Mouse (Mus musculus) CH12.LX (cell line): ENCODE data around the gene Trappc11. TPM values are rescaled to one million over a fixed set of nuclear protein-coding genes. Genes with fewer than 3 reads are reported as not detected.

Experiments
- DNase-seq: peaks from one replicate; pipeline ENCODE4 v3.0.0-alpha.2; 2013; ENCODE audit errors: extremely low read depth
- H3K27ac ChIP-seq: 2 replicates; pipeline ENCODE4 v1.5.1; 2012; ENCODE audit warnings: low read depth, mild to moderate bottlenecking, control low read depth, moderate library complexity; ENCODE audit not compliant: insufficient read depth
- H3K27me3 ChIP-seq: replicated peaks from 2 replicates; pipeline ENCODE3; 2012; ENCODE audit warnings: inconsistent platforms
- H3K36me3 ChIP-seq, 2 experiments: replicated peaks in 1 of 2; 2 replicates each; pipeline versions ENCODE3 to v1.6.1; 2012; ENCODE audit warnings: inconsistent platforms in 1 of 2, low read length in 1 of 2, mild to moderate bottlenecking in 1 of 2, mixed read lengths in 1 of 2, moderate library complexity in 1 of 2; ENCODE audit not compliant: control insufficient read depth in 1 of 2, insufficient read depth in 1 of 2
- H3K4me1 ChIP-seq, 2 experiments: 2 replicates each; pipeline ENCODE4 v1.6.1; 2012; ENCODE audit warnings: inconsistent platforms in 1 of 2, moderate library complexity in 1 of 2; ENCODE audit not compliant: insufficient read depth in 2 of 2, control insufficient read depth in 1 of 2
- H3K4me2 ChIP-seq: 2 replicates; pipeline ENCODE4 v1.6.1; 2012; ENCODE audit warnings: low read depth, mild to moderate bottlenecking, control low read depth; ENCODE audit not compliant: poor library complexity, insufficient read depth, severe bottlenecking
- H3K4me3 ChIP-seq, 3 experiments: fragments of 150-350 bp in 1 of 3; sonication (generic) in 1 of 3; replicated peaks in 1 of 3; 2 replicates each; pipeline versions ENCODE3 to v1.5.1; 2011 to 2012; ENCODE audit warnings: low read depth in 2 of 3, low read length in 2 of 3, mild to moderate bottlenecking in 2 of 3, moderate library complexity in 2 of 3, control low read depth in 1 of 3, improper control_type of control experiment in 1 of 3, inconsistent platforms in 1 of 3, mixed read lengths in 1 of 3; ENCODE audit not compliant: poor library complexity in 1 of 3
- H3K79me2 ChIP-seq: replicated peaks from 2 replicates; pipeline ENCODE4 v1.6.1; 2012; ENCODE audit warnings: mild to moderate bottlenecking, moderate library complexity; ENCODE audit not compliant: control insufficient read depth, poor library complexity, insufficient read depth, severe bottlenecking; ENCODE audit errors: extremely low read depth
- H3K9ac ChIP-seq: 2 replicates; pipeline ENCODE4 v1.6.1; 2012; ENCODE audit warnings: low read depth, mild to moderate bottlenecking, control low read depth, moderate library complexity; ENCODE audit not compliant: insufficient read depth
- H3K9me3 ChIP-seq: replicated peaks from 2 replicates; pipeline ENCODE3; 2012; ENCODE audit warnings: low read length, inconsistent platforms, mixed read lengths
- BHLHE40 ChIP-seq: IDR thresholded peaks from 2 replicates; pipeline ENCODE4 v1.6.1; 2011; ENCODE audit warnings: mild to moderate bottlenecking, low read depth, low read length, improper control_type of control experiment
- CHD1 ChIP-seq: IDR thresholded peaks from 2 replicates; pipeline ENCODE4 v1.6.1; 2012; ENCODE audit warnings: low read depth, low read length, improper control_type of control experiment, inconsistent platforms
- CHD2 ChIP-seq: IDR thresholded peaks from 2 replicates; pipeline ENCODE4 v1.6.1; 2011; ENCODE audit warnings: low read length, improper control_type of control experiment
- ELF1 ChIP-seq: IDR thresholded peaks from 2 replicates; pipeline ENCODE4 v1.6.1; 2014; ENCODE audit warnings: low read depth, mild to moderate bottlenecking, inconsistent platforms, low read length, improper control_type of control experiment
- EP300 ChIP-seq: IDR thresholded peaks from 2 replicates; pipeline ENCODE4 v1.6.1; 2011; ENCODE audit warnings: low read length, improper control_type of control experiment
- ETS1 ChIP-seq: conservative IDR thresholded peaks from 2 replicates; pipeline ENCODE4 v1.6.1; 2012; ENCODE audit warnings: low read depth, mild to moderate bottlenecking, inconsistent platforms, low read length, improper control_type of control experiment, moderate library complexity
- HCFC1 ChIP-seq: IDR thresholded peaks from 2 replicates; pipeline ENCODE4 v1.6.1; 2012; ENCODE audit warnings: low read depth, mild to moderate bottlenecking, inconsistent platforms, low read length, improper control_type of control experiment
- IRF4 ChIP-seq: IDR thresholded peaks from 2 replicates; pipeline ENCODE4 v1.6.1; 2014; ENCODE audit warnings: low read depth, mild to moderate bottlenecking, inconsistent platforms, low read length, improper control_type of control experiment
- JUND ChIP-seq: conservative IDR thresholded peaks from 2 replicates; pipeline ENCODE4 v1.6.1; 2011; ENCODE audit warnings: low read depth, low read length, improper control_type of control experiment
- MAX ChIP-seq: IDR thresholded peaks from 2 replicates; pipeline ENCODE4 v1.6.1; 2011; ENCODE audit warnings: low read length, improper control_type of control experiment
- MAZ ChIP-seq: IDR thresholded peaks from 2 replicates; pipeline ENCODE4 v1.6.1; 2012; ENCODE audit warnings: low read depth, mild to moderate bottlenecking, inconsistent platforms, low read length, improper control_type of control experiment, moderate library complexity
- MEF2A ChIP-seq: IDR thresholded peaks from 2 replicates; pipeline ENCODE4 v1.6.1; 2014; ENCODE audit warnings: low read depth, mild to moderate bottlenecking, inconsistent platforms, low read length, improper control_type of control experiment, borderline replicate concordance
- MXI1 ChIP-seq: IDR thresholded peaks from 2 replicates; pipeline ENCODE4 v1.6.1; 2011; ENCODE audit warnings: mild to moderate bottlenecking, low read depth, low read length, improper control_type of control experiment
- NELFE ChIP-seq: IDR thresholded peaks from 2 replicates; pipeline ENCODE4 v1.6.1; 2011; ENCODE audit warnings: low read depth, low read length, improper control_type of control experiment
- NRF1 ChIP-seq: IDR thresholded peaks from 2 replicates; pipeline ENCODE4 v1.6.1; 2014; ENCODE audit warnings: low read depth, mild to moderate bottlenecking, inconsistent platforms, low read length, improper control_type of control experiment, moderate library complexity
- PAX5 ChIP-seq: IDR thresholded peaks from 2 replicates; pipeline ENCODE4 v1.6.1; 2012; ENCODE audit warnings: low read length, inconsistent platforms, mixed read lengths
- RAD21 ChIP-seq: IDR thresholded peaks from 2 replicates; pipeline ENCODE4 v1.6.1; 2011; ENCODE audit warnings: low read depth, mild to moderate bottlenecking, low read length, improper control_type of control experiment, moderate library complexity
- RCOR1 ChIP-seq: conservative IDR thresholded peaks from 2 replicates; pipeline ENCODE4 v1.6.1; 2012; ENCODE audit warnings: low read depth, mild to moderate bottlenecking, inconsistent platforms, low read length, improper control_type of control experiment
- SIN3A ChIP-seq: IDR thresholded peaks from 2 replicates; pipeline ENCODE4 v1.6.1; 2012; ENCODE audit warnings: low read length, improper control_type of control experiment, inconsistent platforms
- SMC3 ChIP-seq: IDR thresholded peaks from 2 replicates; pipeline ENCODE4 v1.6.1; 2011; ENCODE audit warnings: low read depth, low read length, improper control_type of control experiment
- TBP ChIP-seq: conservative IDR thresholded peaks from 2 replicates; pipeline ENCODE4 v1.6.1; 2011; ENCODE audit warnings: low read depth, low read length, improper control_type of control experiment
- UBTF ChIP-seq: IDR thresholded peaks from 2 replicates; pipeline ENCODE4 v1.6.1; 2012; ENCODE audit warnings: low read depth, mild to moderate bottlenecking, inconsistent platforms, low read length, improper control_type of control experiment, moderate library complexity
- USF1 ChIP-seq: IDR thresholded peaks from 2 replicates; pipeline ENCODE4 v1.6.1; 2014; ENCODE audit warnings: low read depth, mild to moderate bottlenecking, inconsistent platforms, low read length, improper control_type of control experiment
- USF2 ChIP-seq: conservative IDR thresholded peaks from 2 replicates; pipeline ENCODE4 v1.6.1; 2011; ENCODE audit warnings: low read depth, low read length, improper control_type of control experiment
- ZKSCAN1 ChIP-seq: IDR thresholded peaks from 2 replicates; pipeline ENCODE4 v1.6.1; 2012; ENCODE audit warnings: low read depth, inconsistent platforms, low read length, improper control_type of control experiment, borderline replicate concordance
- ZMIZ1 ChIP-seq: IDR thresholded peaks from 2 replicates; pipeline ENCODE4 v1.6.1; 2012; ENCODE audit warnings: low read depth, mild to moderate bottlenecking, inconsistent platforms, low read length, improper control_type of control experiment
- ZNF384 ChIP-seq: IDR thresholded peaks from 2 replicates; pipeline ENCODE4 v1.6.1; 2012; ENCODE audit warnings: low read depth, low read length, improper control_type of control experiment, inconsistent platforms
- dilution Hi-C: fragments of 300-500 bp; cut with MboI; formaldehyde crosslinking; loops from 2 replicates; pipeline ENCODE4 v1.14.3; 2020; ENCODE audit warnings: low sequenced_read_pairs; ENCODE audit not compliant: extremely low pct_unique_long_range_greater_than_20kb, extremely low pct_ligation_motif_present
- in situ Hi-C: fragments of 300-500 bp; cut with MboI; formaldehyde crosslinking; loops from 3 replicates; pipeline ENCODE4 v1.14.3; 2019; ENCODE audit warnings: low sequenced_read_pairs, low pct_ligation_motif_present, low pct_unique_long_range_greater_than_20kb, mixed read lengths
- polyA plus RNA-seq: library from polyadenylated mRNA; unstranded; fragments of >175 nt; gene quantifications from 2 replicates; pipeline ENCODE4 v1.2.1, GENCODE M21; 2012; ENCODE audit warnings: low read depth; ENCODE audit not compliant: insufficient read length
- total RNA-seq, 2 experiments: library from RNA; depleted of rRNA; stranded (reverse); fragments of 300-350 nt in 1 of 2; fragments of >200 nt in 1 of 2; gene quantifications; 2 replicates each; pipeline ENCODE4 v1.2.3; 2012 to 2014

Gene Trappc11
- total and polyA plus RNA-seq, 3 experiments, result 16.3 to 24.6 (median 20.8) TPM

GRCm38 (mm10) chr8:47573482-47573881, 40.2 kb upstream of the Trappc11 start:
- no peaks in the 10 kb centered on the region for H3K36me3 ChIP-seq
- dilution Hi-C loops (no loop called here), in situ Hi-C loops (no loop called here)
- no peaks in the 10 kb centered on the region for H3K27me3 ChIP-seq
- H3K4me1 ChIP-seq, result peaks cover 0 to 7% of the 10 kb centered on the region in 2 experiments; a peak in 2 of 4 replicates
- H3K4me2 ChIP-seq, result no peak overlapping the region
- H3K9ac ChIP-seq, result no peak overlapping the region
- no peaks in the 10 kb centered on the region for H3K9me3 ChIP-seq
- TF ChIP-seq NELFE, result no peak
- TF ChIP-seq MAX, result no peak
- TF ChIP-seq SMC3, result no peak
- TF ChIP-seq ELF1, result no peak
- TF ChIP-seq ZKSCAN1, result no peak
- no peak for TF ChIP-seq ZNF384
- TF ChIP-seq EP300, result no peak
- no peak for TF ChIP-seq UBTF
- TF ChIP-seq ZMIZ1, result no peak
- no peak for TF ChIP-seq PAX5
- no peak for TF ChIP-seq TBP
- TF ChIP-seq USF1, result no peak
- no peak for TF ChIP-seq MEF2A
- TF ChIP-seq IRF4, result no peak
- TF ChIP-seq BHLHE40, result no peak
- no peak for TF ChIP-seq JUND
- no peak for TF ChIP-seq CHD1
- TF ChIP-seq HCFC1, result no peak
- no peak for TF ChIP-seq MXI1
- H3K27ac ChIP-seq, result no peak overlapping the region
- no peak overlapping the region for H3K4me3 ChIP-seq
- H3K79me2 ChIP-seq, result no peaks in the 10 kb centered on the region
- no peak for DNase-seq

GRCm38 (mm10) chr8:47570161-47570560, 36.9 kb upstream of the Trappc11 start:
- peaks cover 7 to 22% of the 10 kb centered on the region in 2 experiments for H3K4me1 ChIP-seq

More at GRCm38 (mm10) chr8:47570161-47570560, 36.9 kb upstream of the Trappc11 start:
- H3K9me3 ChIP-seq, result no peaks in the 10 kb centered on the region
- H3K27ac ChIP-seq, result no peak overlapping the region
- no peak overlapping the region for H3K9ac ChIP-seq
- no peaks in the 10 kb centered on the region for H3K36me3 ChIP-seq
- dilution Hi-C loops (no loop called here), in situ Hi-C loops (no loop called here)
- no peak for DNase-seq
- H3K4me2 ChIP-seq, result no peak overlapping the region
- TF ChIP-seq BHLHE40 (no peak), SMC3 (no peak), JUND (no peak), SIN3A (no peak), UBTF (no peak), EP300 (no peak), NRF1 (no peak), ZKSCAN1 (no peak), CHD1 (no peak), CHD2 (no peak), RAD21 (no peak; the same call in 1 of the 2 replicates), USF2 (no peak), NELFE (no peak), MAZ (no peak), MXI1 (no peak), PAX5 (no peak), RCOR1 (no peak), ETS1 (no peak), USF1 (no peak), ZMIZ1 (no peak)
- no peaks in the 10 kb centered on the region for H3K27me3 ChIP-seq
- no peak overlapping the region for H3K4me3 ChIP-seq
- H3K79me2 ChIP-seq, result no peaks in the 10 kb centered on the region
